Mouse (Mus musculus) kidney, postnatal 10 days (tissue): Measurements from ENCODE around the gene Limk2.
A peak's percentile ranks its signal among the peaks of the same experiment; 100 is the strongest.

ENCODE experiments used
- DNase-seq: peaks from one replicate; pipeline ENCODE4 v3.0.0; 2021; ENCODE audit warnings: mixed read lengths

The Limk2 gene

GRCm38 (mm10) chr11:3408997-3409732 is at the start of gene Limk2:
Limk2 (minus strand) TSS chr11:3409189.
- peak; percentile 97 for DNase-seq

- DNase-seq, result peak; percentile 48
These were observed 49.6 kb upstream of the Limk2 start for GRCm38 (mm10) chr11:3458428-3459104.

DNA sequence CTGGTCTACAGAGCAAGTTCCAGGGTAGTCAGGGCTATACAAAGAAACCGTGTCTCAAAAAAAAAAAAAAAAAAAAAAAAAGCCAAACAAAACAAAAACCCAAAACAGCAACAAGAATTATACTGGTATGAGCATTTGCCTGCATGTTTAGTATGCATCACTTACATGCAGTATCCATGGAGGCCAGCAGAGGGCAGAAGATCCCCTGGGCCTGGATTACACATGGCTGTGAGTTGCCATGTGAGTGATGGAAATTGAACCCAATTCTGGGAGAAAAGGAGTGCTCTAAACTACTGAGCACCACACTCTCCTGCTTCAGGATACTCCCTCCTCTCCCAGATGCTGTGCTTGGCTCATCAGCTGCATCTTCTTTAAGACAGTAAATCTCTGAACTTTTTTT is 47.4 kb upstream of the Limk2 start:
- peak; percentile 85 for DNase-seq

- DNase-seq, result no peak
These were observed 45.5 kb upstream of the Limk2 start for GRCm38 (mm10) chr11:3454506-3454905.

- peak; percentile 46 for DNase-seq
These were observed 44.5 kb upstream of the Limk2 start for GRCm38 (mm10) chr11:3453467-3453866.

DNA sequence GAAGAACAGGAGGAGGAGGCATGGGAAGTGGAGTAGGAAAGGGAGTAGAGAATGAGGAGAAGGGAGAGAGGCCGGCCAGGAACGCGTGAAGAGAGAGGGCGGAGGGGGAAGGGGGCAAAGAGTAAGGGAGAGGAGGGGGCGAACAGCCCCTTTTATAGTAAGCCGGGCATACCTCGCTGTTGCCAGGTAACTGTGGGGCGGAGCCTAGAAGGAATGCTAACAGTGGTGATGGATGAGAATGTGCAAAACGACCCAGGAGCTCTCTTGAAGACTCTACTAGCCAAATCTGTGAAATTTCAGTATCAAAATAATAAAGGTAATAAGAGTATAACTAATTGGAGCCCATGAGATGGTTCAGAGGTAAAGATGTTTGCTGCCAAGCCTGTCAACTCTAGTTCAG is 43.8 kb upstream of the Limk2 start:
- DNase-seq, result peak; percentile 59

DNA sequence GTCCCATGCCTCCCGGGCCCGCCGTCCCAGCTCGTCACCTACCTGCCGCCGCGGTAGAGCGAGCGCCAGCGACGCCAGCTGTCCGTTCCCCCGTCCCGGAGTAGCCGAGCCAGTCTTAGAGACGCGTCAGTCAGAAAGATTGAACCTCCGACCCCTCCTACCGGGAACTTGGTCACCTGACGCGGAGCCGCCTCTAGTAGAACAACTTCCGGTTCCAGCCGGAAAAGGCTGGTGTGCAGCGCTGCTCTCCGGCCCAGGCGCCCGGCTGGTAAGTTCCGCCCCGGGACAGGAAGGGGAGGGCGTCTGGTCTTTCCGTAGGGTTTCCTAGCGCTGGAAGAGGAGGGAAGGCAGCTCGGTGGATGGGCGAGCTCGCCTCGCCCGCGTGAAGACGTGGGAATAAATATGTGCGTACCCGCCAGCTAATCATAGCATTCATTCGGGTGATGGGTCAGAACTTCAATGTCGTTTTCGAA is 43.2 kb upstream of the Limk2 start, which contains the start of gene Rnf185:
Rnf185 (minus strand) TSS at position 197 of the 473 bp plus-strand sequence.
- peak; percentile 96 for DNase-seq

GRCm38 (mm10) chr11:3451701-3452163 is 42.7 kb upstream of the Limk2 start:
- peak; percentile 70 for DNase-seq

DNA sequence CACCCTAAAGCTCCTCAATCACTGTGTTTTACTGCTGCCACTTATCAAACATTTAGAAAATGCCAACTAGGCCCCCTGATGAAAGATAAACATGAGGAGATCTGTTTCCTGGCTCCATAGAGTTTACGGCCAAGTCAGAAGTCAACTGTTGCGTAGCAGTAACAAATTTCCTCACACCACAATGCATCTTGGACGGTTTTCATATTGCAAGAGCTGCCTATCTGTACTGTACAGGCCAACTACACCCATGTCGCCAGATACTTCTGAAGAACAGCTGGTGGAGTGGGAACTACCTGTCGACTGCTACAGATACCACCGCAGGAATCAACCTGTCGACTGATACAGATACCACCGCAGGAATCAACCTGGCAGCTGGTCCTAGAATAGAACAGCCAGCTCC is 35.9 kb upstream of the Limk2 start:
- DNase-seq, result no peak

GRCm38 (mm10) chr11:3443091-3443490 is 34.1 kb upstream of the Limk2 start:
- DNase-seq, result no peak

DNA sequence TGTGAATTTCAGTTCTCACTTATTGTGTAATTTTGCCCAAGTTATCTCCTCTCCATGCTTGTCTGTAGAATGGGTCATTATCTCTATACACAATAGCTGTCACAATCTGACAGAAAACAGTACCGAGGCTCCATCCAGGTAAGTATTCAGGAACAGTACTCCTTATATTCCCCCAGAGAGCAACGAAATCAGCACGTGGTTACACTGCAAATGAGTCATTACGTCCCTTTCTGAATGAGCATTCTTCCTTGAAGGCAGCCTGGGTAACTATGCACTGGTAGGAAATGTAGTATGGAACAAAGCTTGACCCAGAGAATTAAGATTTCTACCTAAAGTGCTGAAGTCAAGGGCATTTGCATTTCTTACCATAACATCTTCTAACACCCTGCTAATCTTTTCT is 33.7 kb upstream of the Limk2 start:
- DNase-seq, result no peak

- DNase-seq, result peak; percentile 38
These were observed 32.9 kb upstream of the Limk2 start for GRCm38 (mm10) chr11:3441696-3442443.

- DNase-seq, result no peak
These were observed 28.6 kb upstream of the Limk2 start for GRCm38 (mm10) chr11:3437621-3438020.

DNA sequence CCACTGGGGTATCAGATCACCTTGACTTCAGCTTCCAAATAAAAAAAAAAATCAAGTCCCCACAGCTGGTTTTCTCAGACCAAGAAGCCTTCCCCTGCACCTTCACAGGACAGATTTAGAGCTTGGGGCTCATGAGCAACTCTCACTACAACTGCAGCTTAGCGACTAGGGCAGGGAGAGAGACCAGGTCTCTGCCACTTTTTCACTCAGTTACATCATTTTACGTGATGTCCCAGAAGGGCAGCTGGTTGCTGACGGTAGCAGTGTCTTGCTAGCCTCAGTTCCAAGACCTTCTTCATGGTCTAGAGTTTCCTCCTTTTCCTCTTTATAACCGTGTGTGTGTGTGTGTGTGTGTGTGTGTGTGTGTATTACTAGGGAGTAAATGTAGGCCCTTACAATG is 24.8 kb upstream of the Limk2 start:
- DNase-seq, result no peak

DNA sequence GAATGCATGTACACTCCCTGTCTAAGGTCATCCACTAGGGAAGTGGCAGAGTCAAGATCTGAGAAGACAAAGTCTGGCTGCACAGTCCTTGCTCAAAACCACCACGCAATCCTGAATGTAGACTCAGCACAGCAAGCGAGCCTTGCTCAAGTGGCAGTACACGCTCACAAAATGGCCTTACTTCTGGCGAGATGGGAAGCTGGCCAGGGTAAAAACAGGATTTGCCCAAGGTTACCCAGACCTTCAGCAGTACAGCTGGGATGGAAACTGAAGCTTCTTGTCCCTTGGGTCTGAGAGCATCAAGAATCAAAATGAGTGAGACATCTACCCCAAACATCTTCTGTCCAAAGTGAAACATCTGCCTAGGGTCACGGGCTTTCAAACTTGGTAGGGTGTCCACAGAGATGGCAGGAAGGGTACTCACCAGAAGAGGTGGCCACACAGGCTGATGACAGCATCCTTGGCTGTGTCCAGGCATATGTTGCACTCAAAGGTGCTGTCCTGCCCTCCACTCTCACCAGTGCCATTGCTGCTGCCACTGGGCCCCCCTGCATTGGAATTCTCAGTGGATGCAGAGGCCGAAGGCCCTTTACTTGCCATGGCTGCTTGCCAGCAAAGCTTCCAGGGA is 23.1 kb upstream of the Limk2 start:
- DNase-seq, result no peak

DNA sequence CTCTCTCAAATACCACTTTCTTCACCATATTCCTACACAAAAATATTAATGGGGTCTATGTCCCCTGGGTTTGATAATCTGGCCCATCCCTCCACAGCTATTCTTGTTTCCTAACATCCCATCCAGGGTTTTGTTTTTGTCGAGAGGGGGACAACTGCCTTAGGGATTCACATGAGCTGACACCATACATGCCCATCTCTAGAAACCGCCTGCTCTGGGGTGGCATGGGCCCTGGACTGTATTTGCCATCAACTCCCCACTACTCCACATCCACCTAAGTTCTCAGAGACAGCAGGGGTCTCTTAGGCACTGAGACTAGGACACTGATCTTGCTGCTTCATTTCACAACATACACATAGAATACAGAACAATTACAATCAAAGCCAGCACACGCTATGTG is 22.5 kb upstream of the Limk2 start:
- no peak for DNase-seq

- no peak for DNase-seq
These were observed 19.6 kb upstream of the Limk2 start for GRCm38 (mm10) chr11:3428632-3429031.

GRCm38 (mm10) chr11:3427697-3428230 is 18.8 kb upstream of the Limk2 start:
- peak; percentile 30 for DNase-seq

DNA sequence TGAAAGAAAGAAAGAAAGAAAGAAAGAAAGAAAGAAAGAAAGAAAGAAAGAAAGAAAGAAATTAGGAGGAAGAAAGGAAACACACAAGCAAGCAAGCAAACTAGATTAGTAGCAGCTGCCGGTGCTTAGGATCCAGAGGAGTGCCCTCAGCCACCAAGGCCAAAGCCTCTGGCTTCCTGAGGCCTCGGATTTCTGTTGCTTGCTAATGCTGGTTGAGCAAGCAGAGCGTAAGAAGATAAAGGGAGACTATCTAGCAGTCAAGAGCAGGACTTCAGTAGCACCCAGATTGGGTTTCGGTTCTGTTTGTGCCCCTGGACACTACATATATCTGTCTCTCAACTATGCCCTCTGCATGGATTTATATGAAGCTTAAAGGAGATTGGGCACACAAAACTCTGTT is 13.3 kb upstream of the Limk2 start:
- no peak for DNase-seq

DNA sequence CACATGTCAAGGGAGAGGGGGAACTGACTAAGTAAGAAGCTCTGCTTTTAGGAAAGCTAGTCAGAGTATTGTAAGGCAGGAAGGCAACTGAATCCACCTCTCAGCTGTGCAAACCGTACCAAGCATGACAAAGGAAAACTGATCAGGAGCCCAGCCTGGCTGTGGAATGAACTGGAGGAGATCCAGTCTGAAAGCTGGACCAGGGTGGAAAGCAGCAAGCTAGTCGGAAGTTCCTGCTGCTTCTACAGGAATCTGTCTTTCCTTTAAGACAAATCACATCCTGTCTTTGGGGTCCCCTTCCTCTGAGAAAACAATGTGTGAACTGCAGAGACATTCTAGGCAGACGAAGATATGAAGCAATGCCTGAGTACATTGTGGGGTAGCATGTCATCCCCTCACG is 9.8 kb upstream of the Limk2 start:
- DNase-seq, result peak; percentile 60

DNA sequence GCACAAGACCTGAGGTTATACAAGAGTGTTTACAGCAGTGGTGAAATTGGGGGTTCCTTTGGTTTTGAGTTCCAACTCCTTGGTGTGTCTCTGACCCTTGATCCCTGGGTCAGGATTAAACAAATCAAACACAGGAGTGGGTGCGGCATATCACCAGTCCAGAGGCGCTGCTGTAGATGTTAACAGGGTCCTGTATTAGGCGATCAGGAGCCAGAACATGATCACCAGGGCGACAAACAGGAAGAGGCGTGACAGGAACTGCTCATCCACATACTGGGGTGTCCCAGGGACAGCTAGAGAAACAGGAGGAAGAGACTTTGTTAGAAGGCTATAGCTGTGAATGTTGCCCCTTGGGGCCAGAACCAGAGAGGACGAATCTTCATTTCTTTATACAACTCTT is 8.8 kb upstream of the Limk2 start:
- DNase-seq, result peak; percentile 34

- no peak for DNase-seq
These were observed 7.4 kb upstream of the Limk2 start for GRCm38 (mm10) chr11:3416399-3416798.

GRCm38 (mm10) chr11:3412111-3412510 is 3.1 kb upstream of the Limk2 start:
- no peak for DNase-seq
